Mouse (Mus musculus) embryonic facial prominence, embryonic 15.5 days (tissue): ENCODE results near the gene Ddx51. TPM values are rescaled to one million over a fixed set of nuclear protein-coding genes. Genes with fewer than 3 reads are reported as not detected.
A peak's percentile ranks its signal among the peaks of the same experiment; 100 is the strongest.

Experiments
- ATAC-seq: fragments of 200-750 bp; cut with Nextera tagmentation; 2 replicates; pipeline ENCODE4 v1.8.0; 2017; ENCODE audit warnings: low read depth, moderate TSS enrichment; ENCODE audit not compliant: insufficient number of reproducible peaks, low FRiP score, low TSS enrichment
- H3K27ac ChIP-seq: fragments of 300-500 bp; sonication (generic); replicated peaks from 2 replicates; pipeline ENCODE4 v1.5.1; 2015; ENCODE audit warnings: mild to moderate bottlenecking, inconsistent platforms
- H3K27me3 ChIP-seq: fragments of 300-500 bp; sonication (generic); 2 replicates; pipeline ENCODE4 v1.6.1; 2015; ENCODE audit warnings: inconsistent platforms
- H3K36me3 ChIP-seq: fragments of 300-500 bp; sonication (generic); 2 replicates; pipeline ENCODE4 v1.6.1; 2015; ENCODE audit warnings: mild to moderate bottlenecking, inconsistent platforms
- H3K4me1 ChIP-seq: fragments of 300-500 bp; sonication (generic); 2 replicates; pipeline ENCODE4 v1.6.1; 2015; ENCODE audit warnings: inconsistent platforms
- H3K4me2 ChIP-seq: fragments of 300-500 bp; sonication (generic); replicated peaks from 2 replicates; pipeline ENCODE4 v1.6.1; 2015; ENCODE audit warnings: mild to moderate bottlenecking, inconsistent platforms
- H3K4me3 ChIP-seq: fragments of 300-500 bp; sonication (generic); replicated peaks from 2 replicates; pipeline ENCODE4 v1.5.1; 2015; ENCODE audit warnings: mild to moderate bottlenecking, inconsistent platforms
- H3K9ac ChIP-seq: fragments of 300-500 bp; sonication (generic); 2 replicates; pipeline ENCODE4 v1.6.1; 2015; ENCODE audit warnings: inconsistent platforms
- H3K9me3 ChIP-seq: fragments of 300-500 bp; sonication (generic); replicated peaks from 2 replicates; pipeline ENCODE4 v1.6.1; 2016; ENCODE audit warnings: inconsistent platforms
- WGBS: fragments of 180-500 bp; shearing (Covaris S2); methylation state at CpG from one replicate; pipeline ENCODE4 v1.1.7; 2015; 5-methylcytosine and 5-hydroxymethylcytosine counted together
- polyA plus RNA-seq: library from polyadenylated mRNA; unstranded; fragments of >200 nt; fragmentation: Nextera tagmentation; extraction: Ambion mirVana; gene quantifications from 2 replicates; pipeline ENCODE4 v1.2.1, GENCODE M21; 2015

Ddx51 gene
- polyA plus RNA-seq, 1 experiment from 2014 or later = 24.6 TPM

DNA sequence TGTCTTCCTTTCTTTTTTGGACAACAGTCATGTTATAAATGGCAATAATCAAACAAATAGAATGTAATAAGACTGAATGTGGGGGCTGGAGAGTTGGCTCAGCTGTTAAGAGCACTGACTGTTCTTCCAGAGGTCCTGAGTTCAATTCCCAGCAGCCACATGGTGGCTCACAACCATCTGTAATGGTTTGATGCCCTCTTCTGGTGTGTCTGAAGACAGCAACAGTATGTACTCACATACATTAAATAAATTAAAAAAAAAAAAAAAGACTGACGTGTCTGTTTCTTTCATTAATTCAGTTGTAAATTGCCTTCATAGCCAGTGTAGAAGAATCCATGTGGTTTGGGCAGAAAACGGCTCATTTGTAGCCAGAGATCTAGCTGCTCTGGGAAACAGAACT, 28.9 kb upstream of the Ddx51 start:
- ATAC-seq = no peak

DNA sequence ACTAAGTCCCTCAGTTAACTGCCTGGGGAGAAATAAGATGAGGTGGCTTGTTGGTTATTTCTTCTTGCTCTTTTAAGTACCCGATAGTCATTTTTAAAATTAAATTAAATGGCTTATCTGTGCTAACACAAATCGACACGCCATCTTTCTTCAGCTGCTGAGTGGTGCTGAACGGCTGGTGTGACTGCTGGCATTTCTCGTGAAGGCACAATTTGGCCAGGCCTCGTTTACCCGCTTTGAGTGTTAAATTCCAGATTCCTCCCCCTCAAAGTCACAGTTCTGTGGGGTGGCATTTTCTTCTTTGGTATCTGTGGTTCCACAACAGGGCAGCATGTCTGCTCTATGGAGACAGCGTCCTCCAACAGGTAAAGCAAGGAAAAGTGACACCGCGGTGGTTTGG, 25.9 kb upstream of the Ddx51 start:
- no peak for ATAC-seq
- WGBS = 67% methylated on average over 10 of the region's 10 CpGs
- H3K9ac ChIP-seq = no peak overlapping the region

More for the DNA sequence above, 28.9 kb upstream of the Ddx51 start:
- no peaks in the 10 kb centered on the region for H3K36me3 ChIP-seq
- H3K4me2 ChIP-seq = no peak overlapping the region
- no peak overlapping the region for H3K4me3 ChIP-seq
- H3K27ac ChIP-seq = no peak overlapping the region
- no peaks in the 10 kb centered on the region for H3K9me3 ChIP-seq
- H3K27me3 ChIP-seq = peaks cover 9% of the 10 kb centered on the region; the same call in 1 of the 2 replicates
- 49% methylated on average over 2 of the region's 2 CpGs for WGBS
- H3K9ac ChIP-seq = no peak overlapping the region
- peaks cover 5% of the 10 kb centered on the region; the same call in 1 of the 2 replicates for H3K4me1 ChIP-seq

DNA sequence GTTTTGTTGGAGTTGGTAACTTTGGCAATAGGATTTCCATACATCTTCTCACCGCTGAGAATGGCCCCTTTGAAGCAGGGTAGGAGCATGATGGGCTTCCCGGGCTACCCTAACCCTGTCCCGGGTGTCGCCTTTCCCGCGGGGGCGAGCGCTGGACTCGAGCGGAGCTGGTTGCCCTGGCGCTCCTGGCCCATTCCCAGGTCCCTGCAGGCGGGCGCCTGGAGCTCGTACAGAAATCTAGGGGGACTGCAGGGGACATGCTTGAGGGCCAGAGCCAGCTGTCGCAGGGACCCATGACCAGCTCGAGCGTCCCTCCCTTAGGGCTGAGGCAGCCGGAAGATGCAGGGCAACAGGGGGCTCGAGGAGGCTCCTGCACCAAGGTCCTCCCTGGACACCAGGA, 25.1 kb upstream of the Ddx51 start:
- Histone ChIP-seq H3K4me2 (peak overlapping the region; percentile 22), H3K27me3 (0 out of 2 replicates have a peak, but pooled peaks cover 3% of the 10 kb centered on the region), H3K9me3 (no peaks in the 10 kb centered on the region), H3K36me3 (no peaks in the 10 kb centered on the region), H3K4me1 (peaks cover 5% of the 10 kb centered on the region; the same call in 1 of the 2 replicates), H3K9ac (no peak overlapping the region), H3K4me3 (no peak overlapping the region), H3K27ac (no peak overlapping the region)
- ATAC-seq = no peak
- WGBS = 26% methylated on average over 19 of the region's 19 CpGs

More for the DNA sequence above, 25.9 kb upstream of the Ddx51 start:
- Histone ChIP-seq H3K27ac (no peak overlapping the region), H3K9me3 (no peaks in the 10 kb centered on the region), H3K27me3 (0 out of 2 replicates have a peak, but pooled peaks cover 3% of the 10 kb centered on the region), H3K4me1 (peaks cover 5% of the 10 kb centered on the region; the same call in 1 of the 2 replicates), H3K36me3 (no peaks in the 10 kb centered on the region), H3K4me3 (no peak overlapping the region), H3K4me2 (no peak overlapping the region)

DNA sequence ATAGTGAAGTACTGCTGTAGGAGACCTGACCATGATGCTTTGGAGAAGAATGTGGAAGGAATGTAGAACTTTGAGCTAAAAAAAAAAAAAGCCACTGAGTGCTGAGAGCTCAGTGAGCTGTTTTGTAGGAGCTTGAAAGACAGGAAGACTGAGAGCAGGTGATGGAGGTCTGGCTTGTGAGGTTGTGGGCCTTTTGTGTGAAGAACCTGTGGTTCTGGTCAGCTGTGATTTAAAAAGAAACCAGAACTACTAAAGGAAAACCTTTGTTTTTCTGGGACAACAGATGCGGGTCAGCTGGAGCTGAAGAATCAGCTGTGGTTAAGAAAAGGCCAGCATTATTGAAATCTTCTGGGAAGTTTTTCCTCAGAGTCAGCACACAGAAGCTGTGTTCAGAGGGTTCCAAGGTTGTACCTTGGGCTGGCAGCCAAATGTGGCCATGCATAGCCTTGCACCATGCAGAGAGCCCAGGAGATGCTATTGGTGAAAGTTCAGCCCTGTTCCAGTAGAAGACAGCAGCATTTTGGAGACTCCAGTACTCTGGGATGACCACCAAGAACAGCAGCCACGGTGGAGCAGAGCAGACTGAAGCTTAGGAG, 23.6 kb upstream of the Ddx51 start:
- ATAC-seq = no peak
- Histone ChIP-seq H3K4me1 (peaks cover 5% of the 10 kb centered on the region; the same call in 1 of the 2 replicates), H3K27me3 (0 out of 2 replicates have a peak, but pooled peaks cover 3% of the 10 kb centered on the region), H3K27ac (no peak overlapping the region), H3K36me3 (no peaks in the 10 kb centered on the region), H3K4me3 (no peak overlapping the region), H3K4me2 (no peak overlapping the region), H3K9ac (no peak overlapping the region), H3K9me3 (no peaks in the 10 kb centered on the region)
- WGBS = 57% methylated on average over 2 of the region's 2 CpGs

DNA sequence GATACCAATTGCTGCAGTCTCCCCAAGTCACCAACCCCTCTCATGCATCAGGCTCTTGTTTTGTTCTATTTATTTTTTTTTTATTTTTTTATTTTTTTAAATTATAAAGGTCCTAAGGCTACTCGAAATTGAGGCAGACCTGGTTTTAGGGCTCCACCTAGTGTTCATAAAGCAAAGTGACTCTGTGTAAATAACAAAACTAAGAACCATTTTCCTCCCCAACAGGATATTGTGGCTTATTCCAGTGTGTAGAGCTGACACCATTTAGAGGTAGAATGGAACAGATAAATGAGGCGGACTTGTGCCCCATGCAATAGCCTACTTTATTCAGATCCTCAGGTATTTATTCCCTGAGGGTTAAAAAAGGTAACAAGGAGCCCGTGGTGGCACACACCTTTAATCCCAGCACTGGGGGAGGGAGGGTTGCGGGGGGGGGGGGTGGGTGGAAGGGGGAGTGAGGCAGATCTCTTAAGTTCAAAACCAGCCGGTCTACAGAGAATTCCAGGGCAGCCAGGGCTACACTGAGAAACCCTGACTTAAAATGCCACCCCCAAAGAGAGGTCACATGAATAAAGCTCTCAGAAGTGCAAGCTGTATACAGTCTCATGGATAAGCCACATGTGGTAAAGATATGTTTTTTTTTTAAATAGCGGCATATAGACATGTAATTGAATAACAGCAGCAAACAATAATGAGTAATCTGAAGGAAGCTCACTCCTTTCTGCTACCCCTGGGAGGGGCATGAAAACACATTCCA, 17.1 kb upstream of the Ddx51 start:
- 31% methylated on average over 6 of the region's 6 CpGs for WGBS
- Histone ChIP-seq H3K9ac (no peak overlapping the region), H3K36me3 (no peaks in the 10 kb centered on the region), H3K9me3 (no peaks in the 10 kb centered on the region), H3K27ac (no peak overlapping the region), H3K27me3 (no peaks in the 10 kb centered on the region), H3K4me1 (0 out of 2 replicates have a peak, but pooled peaks cover 2% of the 10 kb centered on the region), H3K4me2 (no peak overlapping the region), H3K4me3 (no peak overlapping the region)
- ATAC-seq = no peak

DNA sequence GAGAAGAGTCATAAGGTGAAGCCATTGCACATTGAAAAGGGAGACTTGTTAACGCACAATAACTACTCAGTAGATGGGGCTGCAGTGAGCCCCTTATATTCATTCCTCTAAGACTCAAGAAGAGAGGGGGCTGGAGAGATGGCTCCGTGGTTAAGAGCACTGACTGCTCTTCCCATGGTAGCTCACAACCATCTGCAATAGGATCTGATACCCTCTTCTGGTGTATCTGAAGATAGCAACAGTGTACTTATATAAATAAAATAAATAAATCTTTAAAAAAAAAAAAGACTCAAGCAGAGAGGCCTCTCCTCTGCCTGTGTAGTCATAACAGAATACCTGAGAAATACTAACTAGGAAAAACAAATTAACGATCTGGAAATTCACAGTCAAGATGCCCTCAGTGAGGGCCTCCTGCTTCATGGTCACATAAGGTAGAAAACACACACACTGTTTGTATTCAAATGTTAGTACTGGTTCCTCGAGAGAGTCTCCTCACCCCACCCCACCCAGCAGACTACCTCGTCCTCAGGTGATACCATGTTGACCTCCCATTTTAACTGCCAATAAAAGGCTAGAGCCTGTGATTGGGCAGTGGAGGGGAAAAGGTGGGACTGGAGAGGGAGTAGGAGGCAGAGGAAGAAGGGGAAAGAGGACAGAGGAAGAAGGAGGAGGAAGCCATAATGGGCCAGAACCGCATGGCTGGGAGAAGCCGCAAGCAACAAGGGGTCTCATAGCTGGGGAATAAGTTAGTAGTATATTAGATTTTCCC, 14.8 kb upstream of the Ddx51 start:
- Histone ChIP-seq H3K9me3 (no peaks in the 10 kb centered on the region), H3K4me1 (0 out of 2 replicates have a peak, but pooled peaks cover 2% of the 10 kb centered on the region), H3K36me3 (no peaks in the 10 kb centered on the region), H3K4me3 (no peak overlapping the region), H3K27me3 (no peaks in the 10 kb centered on the region), H3K4me2 (no peak overlapping the region), H3K9ac (no peak overlapping the region), H3K27ac (no peak overlapping the region)
- 71% methylated on average over 7 of the region's 7 CpGs for WGBS
- ATAC-seq = no peak

DNA sequence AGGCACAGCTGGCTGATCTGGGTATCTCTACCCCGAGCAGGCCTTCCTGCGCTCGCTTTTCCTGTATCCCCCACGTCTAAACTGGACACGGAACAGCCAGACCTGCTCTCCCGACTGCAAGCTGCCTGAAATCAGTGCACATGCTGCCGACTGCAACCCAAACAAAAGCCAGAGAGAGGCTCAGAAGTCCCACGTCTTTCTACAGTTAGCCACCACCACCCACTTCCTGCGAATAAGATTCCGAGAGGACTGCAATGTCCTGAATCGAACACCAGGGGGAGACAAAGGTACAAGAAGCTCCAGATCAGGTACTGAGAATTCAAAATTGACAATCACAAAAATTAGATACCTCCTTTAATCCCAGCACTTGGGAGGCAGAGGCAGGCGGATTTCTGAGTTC, 13.8 kb upstream of the Ddx51 start:
- no peaks in the 10 kb centered on the region for H3K27me3 ChIP-seq
- H3K36me3 ChIP-seq = no peaks in the 10 kb centered on the region
- H3K27ac ChIP-seq = no peak overlapping the region
- no peak for ATAC-seq
- 0 out of 2 replicates have a peak, but pooled peaks cover 2% of the 10 kb centered on the region for H3K4me1 ChIP-seq
- H3K9me3 ChIP-seq = no peaks in the 10 kb centered on the region
- no peak overlapping the region for H3K9ac ChIP-seq
- WGBS = 23% methylated on average over 12 of the region's 12 CpGs
- peak overlapping the region; percentile 41 for H3K4me2 ChIP-seq
- no peak overlapping the region for H3K4me3 ChIP-seq

DNA sequence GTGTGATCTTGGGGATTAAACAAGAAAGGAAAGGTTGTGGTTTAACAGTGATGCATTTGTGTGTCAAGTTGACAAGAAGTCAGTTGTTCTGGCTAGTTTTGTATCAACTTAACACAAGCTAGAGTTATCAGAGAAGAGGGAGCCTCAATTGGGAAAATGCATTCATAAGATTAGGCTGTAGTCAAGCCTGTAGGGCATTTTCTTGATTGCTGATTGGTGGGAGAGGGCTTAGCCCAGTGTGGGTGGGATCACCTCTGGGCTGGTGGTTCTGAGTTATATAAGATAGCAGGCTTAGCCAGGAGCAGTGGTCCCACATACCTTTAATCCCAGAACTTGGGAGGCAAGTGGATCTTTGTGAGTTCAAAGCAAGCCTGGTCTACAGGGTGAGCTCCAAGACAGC, 6.9 kb upstream of the Ddx51 start:
- H3K4me3 ChIP-seq = no peak overlapping the region
- no peak overlapping the region for H3K9ac ChIP-seq
- H3K4me2 ChIP-seq = no peak overlapping the region
- no peak overlapping the region for H3K27ac ChIP-seq
- no peaks in the 10 kb centered on the region for H3K27me3 ChIP-seq
- ATAC-seq = no peak
- H3K9me3 ChIP-seq = no peaks in the 10 kb centered on the region
- H3K4me1 ChIP-seq = no peaks in the 10 kb centered on the region
- H3K36me3 ChIP-seq = peaks cover 59% of the 10 kb centered on the region

DNA sequence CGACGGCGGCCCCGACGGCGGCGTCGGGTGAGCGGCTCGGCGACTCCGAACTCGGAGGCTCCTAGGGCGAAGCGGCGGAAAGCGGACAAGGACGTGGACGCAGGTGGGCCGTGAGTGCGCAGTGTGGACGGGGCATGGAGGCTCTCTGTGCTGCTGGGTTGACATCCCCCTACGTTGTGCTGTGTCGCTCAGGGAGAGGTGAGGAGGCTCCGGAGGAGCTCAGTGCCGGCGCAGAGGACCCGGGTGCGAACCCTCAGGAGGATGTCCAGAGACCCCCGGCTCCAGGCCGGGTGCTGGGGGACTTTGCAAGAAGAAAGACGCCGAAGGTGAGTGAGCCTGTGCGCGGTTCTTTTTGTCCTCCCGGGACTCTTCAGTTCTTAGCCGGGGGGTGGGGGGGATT, 435 bp downstream of the Ddx51 start:
- WGBS = 1% methylated on average over 37 of the region's 37 CpGs
- ATAC-seq = peak; percentile 52; the same call in 1 of the 2 replicates
- Histone ChIP-seq H3K4me3 (peak overlapping the region; percentile 91), H3K4me1 (peaks cover 17% of the 10 kb centered on the region), H3K9me3 (no peaks in the 10 kb centered on the region), H3K27ac (0 out of 2 replicates have a peak overlapping the region, but pooled peaks have one; percentile 34), H3K9ac (peak overlapping the region; percentile 83), H3K27me3 (no peaks in the 10 kb centered on the region), H3K36me3 (peaks cover 74% of the 10 kb centered on the region), H3K4me2 (peak overlapping the region; percentile 91)

DNA sequence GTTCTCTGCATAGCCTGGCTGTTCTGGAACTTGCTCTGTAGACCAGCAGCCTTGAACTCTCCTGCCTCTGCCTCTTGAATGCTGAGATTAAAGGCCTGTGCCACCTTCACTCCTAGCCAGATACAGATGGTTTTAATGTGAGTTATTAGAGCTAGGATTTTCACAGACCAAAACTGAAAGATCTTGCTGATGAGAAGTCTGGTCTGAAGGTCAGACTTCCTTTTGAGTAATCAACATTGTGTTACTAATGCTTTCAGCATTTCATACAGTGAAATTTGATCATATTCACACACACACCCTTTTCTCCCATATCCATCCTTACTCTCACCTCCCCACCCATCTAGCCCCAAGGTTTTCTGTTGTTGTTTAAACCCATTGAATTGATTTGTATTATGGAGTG, 6.4 kb downstream of the Ddx51 start:
- Histone ChIP-seq H3K4me1 (0 out of 2 replicates have a peak, but pooled peaks cover under 1% of the 10 kb centered on the region), H3K36me3 (peaks cover 76% of the 10 kb centered on the region), H3K27ac (no peak overlapping the region), H3K4me2 (no peak overlapping the region), H3K27me3 (no peaks in the 10 kb centered on the region), H3K9ac (no peak overlapping the region), H3K9me3 (no peaks in the 10 kb centered on the region), H3K4me3 (no peak overlapping the region)
- no peak for ATAC-seq

DNA sequence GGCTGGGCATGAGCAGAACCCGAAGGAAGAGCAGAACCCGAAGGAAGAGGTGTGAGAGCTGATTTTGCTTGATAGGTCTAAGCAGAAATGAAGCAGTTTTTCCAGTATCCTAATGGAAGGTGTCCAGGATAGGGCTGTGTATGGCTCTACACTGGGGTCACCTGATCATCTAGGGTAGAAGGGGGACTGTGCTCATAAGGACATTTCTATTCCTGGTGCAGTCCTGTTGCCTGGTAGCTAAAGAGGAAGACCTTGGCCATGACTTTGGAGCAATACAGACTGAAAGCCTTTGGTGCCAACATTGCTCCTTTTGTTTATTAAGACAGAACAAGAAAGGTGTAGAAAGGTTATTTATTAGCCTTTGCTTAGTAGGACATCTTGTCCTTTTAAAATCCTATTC, 10.8 kb downstream of the Ddx51 start:
- Histone ChIP-seq H3K36me3 (peaks cover 76% of the 10 kb centered on the region), H3K4me1 (no peaks in the 10 kb centered on the region), H3K9me3 (no peaks in the 10 kb centered on the region), H3K4me3 (no peak overlapping the region), H3K27ac (no peak overlapping the region), H3K4me2 (no peak overlapping the region), H3K27me3 (no peaks in the 10 kb centered on the region), H3K9ac (no peak overlapping the region)
- ATAC-seq = no peak
- WGBS = 94% methylated on average over 2 of the region's 2 CpGs
